Mouse (Mus musculus): ENCODE data around the gene Pex11g. TPM values are rescaled to one million over a fixed set of nuclear protein-coding genes. Genes with fewer than 3 reads are reported as not detected.
A peak's percentile ranks its signal among the peaks of the same experiment; 100 is the strongest.

Gene Pex11g
- polyA plus RNA-seq, 2 experiments from 2014 or later = 18.2 to 22.7 TPM

GRCm38 (mm10) chr8:3480221-3480785 is 12.8 kb upstream of the Pex11g start:
- no peak for ATAC-seq

GRCm38 (mm10) chr8:3475715-3476429 is 8.4 kb upstream of the Pex11g start:
- ATAC-seq = peak; percentile 57

- ATAC-seq = no peak
These were observed 3.1 kb upstream of the Pex11g start, which contains the start of gene Tex45 for GRCm38 (mm10) chr8:3470562-3470961. Gene Tex45 (plus strand): TSS chr8:3470862.

DNA sequence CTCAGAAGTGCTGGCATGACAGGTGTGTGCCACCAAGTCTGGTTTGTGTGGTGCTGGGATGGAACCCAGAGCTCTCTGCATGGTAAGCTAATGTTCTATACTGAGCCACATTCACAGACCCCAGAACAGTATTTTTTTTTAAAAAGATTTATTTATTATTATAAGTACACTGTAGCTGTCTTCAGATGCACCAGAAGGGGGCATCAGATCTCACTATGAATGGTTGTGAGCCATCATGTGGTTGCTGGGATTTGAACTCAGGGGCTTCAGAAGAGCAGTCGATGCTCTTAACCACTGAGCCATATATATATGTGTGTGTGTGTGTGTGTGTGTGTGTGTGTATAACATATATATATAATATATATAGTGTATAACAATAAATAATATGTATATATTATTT is 1.4 kb upstream of the Pex11g start:
- no peak for ATAC-seq

DNA sequence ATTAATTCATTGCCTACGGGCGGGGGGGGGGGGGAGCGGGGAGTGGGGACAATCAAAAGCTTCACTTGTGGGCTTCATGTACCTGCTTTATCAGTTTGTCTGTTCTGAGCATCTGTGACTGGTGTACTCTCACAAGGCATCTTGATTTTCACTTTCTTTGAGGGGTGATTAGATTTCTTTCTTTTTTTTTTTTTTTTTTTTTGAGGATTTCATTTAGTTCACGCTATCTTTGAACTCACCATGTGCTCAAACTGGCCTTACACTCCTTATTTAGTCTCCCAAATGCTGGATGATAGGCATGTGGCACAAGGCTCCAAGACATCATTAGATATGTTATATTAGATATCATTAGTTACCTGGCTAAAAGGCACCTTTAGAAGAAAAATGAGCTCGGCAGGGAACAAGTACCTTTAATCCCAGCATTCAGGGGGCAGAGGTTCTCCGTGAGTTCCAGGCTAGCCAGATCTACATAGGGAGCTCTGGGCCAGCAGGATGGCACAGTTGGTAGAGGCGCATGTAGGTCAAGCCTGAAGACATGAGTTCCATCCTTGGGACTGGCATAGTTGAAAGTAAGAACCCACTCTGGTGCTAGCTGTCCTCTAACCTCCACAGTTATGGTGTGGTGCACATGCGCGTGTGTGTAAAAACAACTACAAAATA is 536 bp upstream of the Pex11g start:
- no peak for ATAC-seq

GRCm38 (mm10) chr8:3464309-3464708 is 3.2 kb downstream of the Pex11g start:
- peak; percentile 42 for ATAC-seq

DNA sequence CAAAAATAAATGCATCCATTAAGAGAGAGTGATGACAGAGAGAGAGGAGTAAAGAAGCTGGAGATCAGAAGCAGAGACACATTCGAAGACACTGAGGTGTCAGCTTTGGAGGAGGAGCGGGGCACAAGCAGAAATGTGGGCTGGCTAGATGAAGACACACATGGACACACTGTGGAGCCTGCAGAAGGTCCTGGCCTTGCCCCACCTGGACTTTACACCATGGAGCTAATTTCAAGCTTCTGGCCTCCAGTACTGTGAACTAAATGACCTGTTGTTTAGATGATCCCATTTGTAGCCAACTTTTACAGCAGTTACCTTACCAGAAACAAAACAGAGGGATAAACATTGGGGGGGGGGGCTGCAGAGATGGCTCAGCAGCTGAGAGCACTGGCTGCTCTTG is 4.2 kb downstream of the Pex11g start:
- ATAC-seq = no peak

DNA sequence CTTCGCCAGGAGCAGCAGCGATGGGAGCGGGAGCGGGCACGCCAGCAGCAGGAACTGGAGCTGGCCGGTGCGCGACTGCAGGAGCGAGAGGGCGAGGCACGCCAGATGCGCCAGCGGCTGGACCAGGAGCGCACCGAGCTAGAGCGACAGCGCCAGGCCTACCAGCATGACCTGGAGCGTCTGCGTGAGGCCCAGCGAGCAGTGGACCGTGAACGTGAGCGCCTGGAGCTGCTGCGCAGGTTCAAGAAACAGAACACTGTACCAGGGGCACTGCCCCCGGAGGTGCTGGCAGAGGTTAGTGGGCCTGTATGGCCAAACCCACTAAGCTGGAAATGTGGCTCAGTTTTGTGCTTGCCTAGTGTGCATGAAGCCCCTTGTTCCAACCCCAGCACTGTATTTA is 15.5 kb downstream of the Pex11g start:
- ATAC-seq = no peak

- peak; percentile 67 for ATAC-seq
These were observed 16.8 kb downstream of the Pex11g start for GRCm38 (mm10) chr8:3450670-3451069.

DNA sequence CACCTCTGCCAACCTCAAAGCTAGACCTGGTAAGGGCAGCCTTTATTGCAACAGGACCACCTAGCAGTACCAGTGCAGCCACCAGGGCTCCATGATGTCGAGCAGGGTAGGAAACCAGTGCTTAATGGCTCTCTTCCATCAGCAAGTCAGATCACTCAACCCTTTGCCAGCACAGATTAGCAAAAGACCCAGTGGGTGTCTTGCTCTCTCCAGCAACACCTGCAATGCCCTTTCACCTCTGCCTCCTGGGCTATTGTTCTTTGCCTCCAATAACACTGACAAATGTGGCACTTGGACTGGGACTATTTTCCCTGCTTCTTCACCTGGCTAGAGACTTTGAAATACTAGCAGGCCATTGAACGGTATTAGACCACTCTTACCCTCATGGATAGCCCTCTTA is 18.3 kb downstream of the Pex11g start:
- no peak for ATAC-seq

GRCm38 (mm10) chr8:3439510-3439909 is 28.0 kb downstream of the Pex11g start:
- ATAC-seq = peak; percentile 43

DNA sequence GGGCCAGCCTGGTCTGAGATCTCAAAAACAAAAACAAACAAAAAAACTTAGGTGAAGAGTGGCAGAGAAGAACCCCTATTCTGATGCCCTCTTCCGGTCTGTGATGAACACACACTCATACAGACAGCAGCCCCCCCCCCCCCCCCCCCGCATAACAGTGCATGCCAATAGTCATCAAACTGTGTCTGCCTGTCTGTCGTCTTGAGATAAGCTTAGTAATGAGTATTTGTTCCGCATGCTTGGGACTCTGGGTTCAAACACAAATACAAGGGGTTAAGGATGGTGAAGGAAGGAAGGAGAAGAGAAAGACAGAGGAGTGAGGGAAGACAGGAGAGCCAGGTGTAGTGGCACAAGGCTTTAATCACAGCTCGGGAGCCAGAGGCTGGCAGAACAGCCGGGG is 31.0 kb downstream of the Pex11g start:
- ATAC-seq = no peak

DNA sequence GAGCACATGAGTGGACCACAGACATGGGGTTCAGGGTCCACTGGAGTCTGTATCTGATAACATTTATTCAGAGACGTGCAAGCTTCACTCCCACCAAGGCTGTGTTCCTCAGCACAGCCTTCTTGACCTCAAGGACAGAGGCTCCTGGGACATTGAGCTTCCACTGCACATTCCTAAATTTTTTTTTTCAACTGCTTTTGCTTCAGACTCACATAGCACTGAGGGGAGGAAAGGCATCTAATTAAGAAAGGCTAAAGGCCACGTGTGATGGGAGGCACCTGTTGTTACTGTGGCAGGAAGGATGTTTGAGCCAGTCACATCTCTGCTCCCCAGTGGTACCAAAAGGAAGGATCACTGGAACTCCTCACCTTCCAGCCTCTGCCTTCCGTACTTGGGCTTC is 36.4 kb downstream of the Pex11g start:
- no peak for ATAC-seq

DNA sequence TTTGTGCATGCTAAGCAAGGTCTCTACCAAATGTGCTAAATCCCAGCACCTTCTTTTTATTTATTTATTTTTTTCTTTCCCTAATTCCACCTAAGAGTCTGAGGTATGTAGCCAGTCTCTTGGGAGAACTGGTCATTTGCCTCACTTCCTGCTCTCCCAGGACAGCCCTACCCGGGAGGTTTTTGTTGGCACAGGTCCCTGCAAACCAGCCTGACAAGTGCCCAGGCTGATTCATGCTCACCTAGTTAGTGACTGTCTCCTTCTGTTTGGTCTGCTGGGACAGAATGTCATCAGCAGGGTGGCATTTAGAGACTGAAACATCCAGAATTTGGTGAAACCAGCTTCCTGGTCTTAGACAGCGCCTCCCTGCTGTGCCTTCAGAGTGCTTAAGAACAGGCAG is 37.5 kb downstream of the Pex11g start:
- ATAC-seq = no peak

- no peak for ATAC-seq
These were observed 39.1 kb downstream of the Pex11g start for GRCm38 (mm10) chr8:3428426-3428825.

DNA sequence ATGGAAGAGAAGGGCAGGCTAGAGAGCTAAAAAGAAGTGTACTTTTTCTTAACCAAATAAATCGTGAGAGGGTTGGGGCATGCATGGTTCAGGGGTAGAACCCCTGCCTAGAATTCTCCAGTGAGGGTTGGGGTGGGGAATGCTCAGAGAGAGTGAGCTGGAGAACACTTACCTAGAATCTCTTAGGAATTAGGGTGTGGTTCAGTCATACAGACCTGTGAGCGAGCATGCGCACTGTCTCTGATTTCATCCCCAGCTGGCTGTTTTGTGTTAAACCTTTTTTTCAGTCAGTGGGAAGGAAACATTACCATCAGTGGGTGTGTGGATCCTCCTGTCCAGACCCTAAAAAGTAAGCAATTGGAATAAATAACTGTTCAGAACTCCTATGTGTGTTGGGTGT is 41.3 kb downstream of the Pex11g start:
- no peak for ATAC-seq

GRCm38 (mm10) chr8:3425217-3425616 is 42.3 kb downstream of the Pex11g start:
- ATAC-seq = no peak

DNA sequence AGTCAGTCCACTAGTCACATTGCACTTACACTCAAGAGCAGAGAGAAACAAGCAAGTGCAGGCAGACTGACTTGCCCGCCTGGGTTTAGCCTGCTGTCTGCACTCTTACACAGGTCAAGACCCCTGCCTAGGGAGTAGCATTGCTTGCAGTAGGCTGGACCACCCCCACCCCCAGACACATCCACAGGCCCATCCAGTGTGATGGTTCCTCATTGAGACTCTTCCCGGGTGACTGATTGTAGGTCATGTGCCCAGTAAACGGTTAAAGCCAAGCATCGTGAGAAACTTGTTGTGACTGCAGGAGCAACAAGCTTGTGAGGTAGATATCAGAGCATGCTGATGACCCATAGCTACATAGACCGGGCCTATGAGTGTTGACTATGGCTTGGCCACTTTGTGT is 46.0 kb downstream of the Pex11g start:
- no peak for ATAC-seq

- ATAC-seq = no peak
These were observed 47.3 kb downstream of the Pex11g start for GRCm38 (mm10) chr8:3420105-3420706.

DNA sequence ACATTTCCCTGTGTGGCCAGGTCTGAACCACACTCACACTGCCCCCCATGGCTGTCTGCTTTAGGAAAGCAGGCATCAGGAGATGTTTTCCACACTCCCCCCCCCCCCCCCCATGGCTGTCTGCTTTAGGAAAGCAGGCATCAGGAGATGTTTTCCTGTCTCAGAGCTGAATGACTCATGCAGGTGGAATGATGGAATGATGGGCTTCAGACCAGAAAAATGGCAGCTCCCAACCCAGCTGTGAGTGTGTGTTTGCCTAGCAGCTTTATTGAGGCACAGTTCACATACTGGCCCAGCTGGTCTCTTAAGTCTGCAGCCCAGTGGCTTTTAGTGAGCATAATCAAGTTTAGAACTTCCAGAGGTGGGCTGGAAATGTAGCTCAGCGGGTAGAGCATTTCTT is 49.4 kb downstream of the Pex11g start:
- no peak for ATAC-seq

GRCm38 (mm10) chr8:3417455-3417854 is 50.0 kb downstream of the Pex11g start:
- ATAC-seq = no peak

GRCm38 (mm10) chr8:3416846-3417245 is 50.6 kb downstream of the Pex11g start:
- no peak for ATAC-seq

GRCm38 (mm10) chr8:3415661-3416060 is 51.8 kb downstream of the Pex11g start:
- no peak for ATAC-seq

- no peak for ATAC-seq
These were observed 52.2 kb downstream of the Pex11g start for GRCm38 (mm10) chr8:3415259-3415658.

Measured in CD4-positive, CD25-positive, alpha-beta regulatory T cell, adult 4 months (primary cell).